Comparison of ENCODE assay signal across 8 mouse cellular contexts in genomic region chr5:113772450-113772895, GRCm38 (mm10). TPM values are rescaled to one million over a fixed set of nuclear protein-coding genes. Genes with fewer than 3 reads are reported as not detected.
DNase-seq lines count a peak whose midpoint lies in the region; ATAC-seq and TF ChIP-seq lines count a peak whose summit lies in the region.

Gene Sart3, minus strand, starts transcription at chr5:113772510.
Gene Iscu, plus strand, starts transcription at chr5:113772748.

- peak; percentile 97 for DNase-seq in 416B (ENCODE audit: low read depth)
- peak; percentile 91 for DNase-seq in heart, adult 8-10 months (ENCODE audit: low spot score)
- peak; percentile 93 for DNase-seq in kidney, adult 9 months
- DNase-seq in limb, embryonic 14.5 days (ENCODE audit: low spot score): peak; percentile 93
- DNase-seq in midbrain, postnatal 0 days (ENCODE audit: low spot score): peak; percentile 96
- DNase-seq in spleen, postnatal 14 days (ENCODE audit: low spot score in 2 of 2): peak; percentile 92 to 97

- H3K4me1 ChIP-seq in bone marrow, adult 2 months (ENCODE audit: control insufficient read depth, insufficient read depth, low read length): peaks cover 5% of the 10 kb centered on the region
- H3K4me1 ChIP-seq in embryonic facial prominence, embryonic 15.5 days: peaks cover 28% of the 10 kb centered on the region
- peaks cover 19% of the 10 kb centered on the region for H3K4me1 ChIP-seq in limb, embryonic 14.5 days (ENCODE audit: control insufficient read depth, insufficient read depth, low read length)
- peaks cover 9% of the 10 kb centered on the region; the same call in 1 of the 2 replicates for H3K4me1 ChIP-seq in midbrain, postnatal 0 days (ENCODE audit: insufficient read depth, low read length)

- no peaks in the 10 kb centered on the region for H3K27me3 ChIP-seq in embryonic facial prominence, embryonic 15.5 days
- no peaks in the 10 kb centered on the region for H3K27me3 ChIP-seq in limb, embryonic 14.5 days (ENCODE audit: control insufficient read depth, insufficient read depth, low read length)
- no peaks in the 10 kb centered on the region for H3K27me3 ChIP-seq in midbrain, postnatal 0 days (ENCODE audit: insufficient read depth, low read length)

- peak within 1 kb of the TSS; percentile 97 for H3K27ac ChIP-seq in bone marrow, adult 2 months (ENCODE audit: control insufficient read depth, insufficient read depth, low read depth, low read length, poor library complexity)
- peak within 1 kb of the TSS; percentile 98 for H3K27ac ChIP-seq in embryonic facial prominence, embryonic 15.5 days (replicated peaks)
- peak within 1 kb of the TSS; percentile 97 for H3K27ac ChIP-seq in limb, embryonic 14.5 days (replicated peaks; ENCODE audit: low read depth, low read length)
- peak within 1 kb of the TSS; percentile 99 for H3K27ac ChIP-seq in midbrain, postnatal 0 days (ENCODE audit: low read depth, low read length)

- H3K4me3 ChIP-seq in bone marrow, adult 2 months (replicated peaks; ENCODE audit: control insufficient read depth, low read depth, low read length): peak within 1 kb of the TSS; percentile 99
- peak within 1 kb of the TSS; percentile 98 for H3K4me3 ChIP-seq in embryonic facial prominence, embryonic 15.5 days (replicated peaks)
- peak within 1 kb of the TSS; percentile 99 for H3K4me3 ChIP-seq in limb, embryonic 14.5 days (replicated peaks; ENCODE audit: low read length)
- H3K4me3 ChIP-seq in midbrain, postnatal 0 days (ENCODE audit: low read depth, low read length): peak within 1 kb of the TSS; percentile 100

- ATAC-seq in embryonic facial prominence, embryonic 15.5 days (ENCODE audit: insufficient number of reproducible peaks, low FRiP score, low TSS enrichment, low read depth): peak; percentile 86
- ATAC-seq in limb, embryonic 14.5 days (ENCODE audit: low FRiP score, low read depth): peak; percentile 86
- peak; percentile 86 for ATAC-seq in midbrain, postnatal 0 days (ENCODE audit: low FRiP score)

- H3K4me2 ChIP-seq in embryonic facial prominence, embryonic 15.5 days (replicated peaks): peak within 1 kb of the TSS; percentile 91
- peak within 1 kb of the TSS; percentile 91 for H3K4me2 ChIP-seq in limb, embryonic 14.5 days (replicated peaks; ENCODE audit: low read depth, low read length, severe bottlenecking)
- peak within 1 kb of the TSS; percentile 95 for H3K4me2 ChIP-seq in midbrain, postnatal 0 days (ENCODE audit: low read depth, low read length, poor library complexity, severe bottlenecking)

- under 1% methylated on average over 49 of the region's 49 CpGs for WGBS in bone marrow, adult 2 months
- under 1% methylated on average over 49 of the region's 49 CpGs for WGBS in embryonic facial prominence, embryonic 15.5 days
- under 1% methylated on average over 22 of the region's 49 CpGs for WGBS in limb, embryonic 14.5 days
- WGBS in midbrain, postnatal 0 days: under 1% methylated on average over 47 of the region's 49 CpGs

- H3K36me3 ChIP-seq in embryonic facial prominence, embryonic 15.5 days: peaks cover 46% of the 10 kb centered on the region
- H3K36me3 ChIP-seq in limb, embryonic 14.5 days (ENCODE audit: control insufficient read depth, insufficient read depth, low read length): peaks cover 47% of the 10 kb centered on the region
- H3K36me3 ChIP-seq in midbrain, postnatal 0 days (ENCODE audit: insufficient read depth, low read length): peaks cover 24% of the 10 kb centered on the region

- TF ChIP-seq POLR2A in bone marrow, adult 2 months (IDR thresholded peaks at IDR 0.05; ENCODE audit: borderline replicate concordance, control insufficient read depth, low read depth, low read length): peak; percentile 81; the same call in 1 of the 2 replicates
- TF ChIP-seq POLR2A in limb, embryonic 14.5 days (IDR thresholded peaks at IDR 0.05; ENCODE audit: borderline replicate concordance, extremely low read depth, insufficient read depth, insufficient read length): peak; percentile 46; the same call in 1 of the 2 replicates

- no peaks in the 10 kb centered on the region for H3K9me3 ChIP-seq in embryonic facial prominence, embryonic 15.5 days (replicated peaks)
- H3K9me3 ChIP-seq in limb, embryonic 14.5 days (ENCODE audit: control insufficient read depth, low read length): no peaks in the 10 kb centered on the region
- H3K9me3 ChIP-seq in midbrain, postnatal 0 days (ENCODE audit: low read length): no peaks in the 10 kb centered on the region

- peak within 1 kb of the TSS; percentile 97 for H3K9ac ChIP-seq in embryonic facial prominence, embryonic 15.5 days
- H3K9ac ChIP-seq in limb, embryonic 14.5 days (ENCODE audit: low read depth, low read length, severe bottlenecking): peak within 1 kb of the TSS; percentile 87
- peak within 1 kb of the TSS; percentile 95 for H3K9ac ChIP-seq in midbrain, postnatal 0 days (replicated peaks; ENCODE audit: low read length, poor library complexity, severe bottlenecking)

- TF ChIP-seq CTCF in bone marrow, adult 2 months (IDR thresholded peaks at IDR 0.05; ENCODE audit: control insufficient read depth, insufficient read depth, low read length): no peak
- no peak for TF ChIP-seq CTCF in midbrain, postnatal 0 days (IDR thresholded peaks at IDR 0.05)

RNA-seq across cellular contexts. Expression of gene Sart3, which starts in this region (rescaled TPM):
- polyA plus RNA-seq in bone marrow, adult 2 months (2011; ENCODE audit: insufficient read depth, insufficient read length, low replicate concordance, missing spikeins): 42.7 and 57.4 TPM in 2 replicates
- polyA plus RNA-seq in embryonic facial prominence, embryonic 15.5 days (2015; fragmentation: Nextera tagmentation; extraction: Ambion mirVana): 47.9 and 48.0 TPM in 2 replicates
- 10 to 100 TPM; 11.2 to 12.6 (median 12.2) TPM for total RNA-seq in heart, adult 8-10 months (2022)
- 56.8 and 57.3 TPM in 2 replicates for polyA plus RNA-seq in limb, embryonic 14.5 days (2012; rRNA removed)
- polyA plus RNA-seq in limb, embryonic 14.5 days (2014; fragmentation: Nextera tagmentation; extraction: Ambion mirVana): 41.7 and 45.8 TPM in 2 replicates
- total RNA-seq in midbrain, postnatal 0 days (2014; rRNA removed): 44.7 and 51.1 TPM in 2 replicates
- polyA plus RNA-seq in midbrain, postnatal 0 days (2015; fragmentation: Nextera tagmentation; extraction: Ambion mirVana): 24.8 and 26.5 TPM in 2 replicates

RNA-seq across cellular contexts. Expression of gene Iscu, which starts in this region (rescaled TPM):
- polyA plus RNA-seq in bone marrow, adult 2 months (2011; ENCODE audit: insufficient read depth, insufficient read length, low replicate concordance, missing spikeins): 108 and 116 TPM in 2 replicates
- polyA plus RNA-seq in embryonic facial prominence, embryonic 15.5 days (2015; fragmentation: Nextera tagmentation; extraction: Ambion mirVana): 102 and 106 TPM in 2 replicates
- 100 to 1,000 TPM; 195 to 224 (median 212) TPM for total RNA-seq in heart, adult 8-10 months (2022)
- polyA plus RNA-seq in limb, embryonic 14.5 days (2012; rRNA removed): 80.8 and 85.4 TPM in 2 replicates
- 102 and 106 TPM in 2 replicates for polyA plus RNA-seq in limb, embryonic 14.5 days (2014; fragmentation: Nextera tagmentation; extraction: Ambion mirVana)
- total RNA-seq in midbrain, postnatal 0 days (2014; rRNA removed): 65.3 and 65.8 TPM in 2 replicates
- 96.9 and 102 TPM in 2 replicates for polyA plus RNA-seq in midbrain, postnatal 0 days (2015; fragmentation: Nextera tagmentation; extraction: Ambion mirVana)

Comparison
In these comparisons a context has a peak if more than half of its experiments do, and no peak if none do; other contexts are left out.
1. Peak in every context shown above with its lines: DNase-seq, ATAC-seq, H3K4me3 ChIP-seq and H3K27ac ChIP-seq.